Mouse (Mus musculus): ENCODE measurements around the gene St6galnac3.

The St6galnac3 gene

DNA sequence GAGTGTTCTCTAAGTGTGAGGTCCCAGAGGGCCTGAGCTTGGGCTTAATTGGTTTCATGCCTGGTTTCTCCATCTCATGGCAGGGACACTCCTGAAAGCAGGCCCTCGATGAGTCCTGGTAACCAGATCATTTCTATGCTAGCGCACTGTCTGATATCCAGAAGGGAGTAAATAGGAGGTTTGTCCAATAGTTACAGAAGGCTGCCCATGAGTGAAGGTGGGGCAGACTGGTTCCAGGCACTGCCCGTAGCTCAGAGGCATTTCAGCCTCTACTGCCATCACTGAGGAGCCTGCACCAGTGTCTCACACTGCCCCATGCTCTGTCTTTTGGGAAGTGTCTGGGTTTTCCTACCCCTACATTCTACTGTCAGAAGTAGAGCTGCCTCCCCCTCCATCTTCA is 72.1 kb downstream of the St6galnac3 start:
- no peak for DNase-seq (ENCODE audit: low spot score)

DNA sequence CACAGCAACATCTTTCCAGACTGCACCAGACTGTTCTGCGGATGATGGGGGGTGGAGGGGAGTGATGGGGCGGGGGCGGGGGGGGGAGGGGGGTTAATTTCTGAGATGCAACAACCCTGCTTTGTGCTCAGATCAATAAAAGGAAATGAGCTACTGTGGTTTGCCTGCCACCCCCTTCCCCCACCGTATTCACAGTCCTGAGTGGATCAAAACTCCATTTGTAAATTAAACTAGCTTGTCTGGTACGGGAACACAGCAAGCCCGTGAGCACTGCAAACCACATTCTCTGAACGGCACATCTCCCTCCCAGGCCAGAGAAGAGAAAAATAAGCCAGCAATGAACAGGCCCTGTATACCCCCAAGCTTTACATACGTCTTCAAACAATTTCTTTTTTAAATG is 76.3 kb downstream of the St6galnac3 start:
- DNase-seq (ENCODE audit: low spot score), result no peak

DNA sequence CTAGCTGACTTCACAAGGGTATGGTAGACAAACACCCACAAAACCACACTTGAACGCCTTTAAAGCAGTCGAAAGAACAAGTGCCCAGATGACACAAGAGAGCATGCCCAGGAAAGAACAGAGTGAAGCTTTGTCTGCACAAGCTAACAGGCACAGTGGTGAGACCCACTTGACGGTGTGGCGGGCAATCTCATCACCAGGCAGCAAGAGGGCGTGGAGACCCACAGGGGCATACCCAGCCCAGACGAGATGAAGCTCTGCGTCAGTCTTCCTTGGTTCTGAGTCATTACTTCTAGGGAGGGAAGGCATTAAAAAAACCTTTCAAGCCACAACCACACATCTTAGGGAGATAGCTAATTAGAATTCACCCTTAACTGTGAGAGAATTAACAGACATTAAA is 79.2 kb downstream of the St6galnac3 start:
- no peak for DNase-seq (ENCODE audit: low spot score)

DNA sequence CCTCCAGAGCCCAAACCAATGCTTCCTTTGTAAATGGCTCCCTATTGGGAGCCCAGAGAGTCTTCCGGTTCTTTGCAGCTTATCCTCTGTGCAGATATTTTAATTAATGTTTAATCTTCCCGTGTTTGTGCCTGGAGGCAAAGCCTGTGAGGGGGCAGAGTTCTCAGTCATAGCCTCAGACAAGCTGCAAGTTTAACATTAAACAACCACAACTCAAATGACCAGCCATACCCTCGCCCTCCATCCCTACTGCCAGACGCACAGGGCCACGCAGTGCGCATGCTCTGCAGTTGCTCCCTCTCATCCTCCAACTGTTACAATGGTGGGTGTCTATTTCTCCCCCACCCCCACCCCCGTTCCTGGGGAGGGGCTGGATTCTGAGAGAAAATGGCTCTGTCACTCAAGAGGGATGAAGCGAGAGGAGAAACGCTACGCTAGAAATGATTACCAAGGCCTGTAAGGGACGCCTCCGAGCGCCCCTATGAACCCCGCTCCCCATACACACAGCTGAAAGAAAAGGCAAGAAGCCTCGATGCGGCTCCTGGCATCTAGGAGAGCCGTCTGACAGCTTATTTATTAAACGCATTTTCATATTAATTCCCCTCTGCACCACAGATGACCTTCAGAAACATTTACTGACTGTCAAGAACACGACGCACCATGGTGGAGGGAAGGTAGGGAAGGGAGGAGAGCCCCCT is 81.0 kb downstream of the St6galnac3 start:
- no peak for DNase-seq (ENCODE audit: low spot score)

DNA sequence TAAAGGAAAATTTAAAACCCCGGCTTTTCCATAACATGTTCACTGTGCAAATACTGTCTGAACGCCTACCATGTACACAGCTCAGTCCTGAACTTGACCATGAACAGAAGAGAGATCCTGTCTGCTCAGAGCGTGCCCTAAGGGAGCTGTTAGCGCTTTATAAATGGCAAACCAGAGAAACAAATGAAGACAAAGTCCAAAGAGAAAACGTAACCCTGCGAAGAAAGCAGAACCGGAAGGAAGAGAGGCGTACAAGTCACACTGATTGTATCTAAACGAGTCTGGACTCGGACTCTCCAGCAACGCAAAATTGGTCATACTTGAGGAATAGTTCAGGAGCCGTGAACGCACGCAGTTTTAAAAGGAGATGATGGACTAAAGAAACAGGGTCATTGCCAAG is 82.1 kb downstream of the St6galnac3 start:
- no peak for DNase-seq (ENCODE audit: low spot score)

DNA sequence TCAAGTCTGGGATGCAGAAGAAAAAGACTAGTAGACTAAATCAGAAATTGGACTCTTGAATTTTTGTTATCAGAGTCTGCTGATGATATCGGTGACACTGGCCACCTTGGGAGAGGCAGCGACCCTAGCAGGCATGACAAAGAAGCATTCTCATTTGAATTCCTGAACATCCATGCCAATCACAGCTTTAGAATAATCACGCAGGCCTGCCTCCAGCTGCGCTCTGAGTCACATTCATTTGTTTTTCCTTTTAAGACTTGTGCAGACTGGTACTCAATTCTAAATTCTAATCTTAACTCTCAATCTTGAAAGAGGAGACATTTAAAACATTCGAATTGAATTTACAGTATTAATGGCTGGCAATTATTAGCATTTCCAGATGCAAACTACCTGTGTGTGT is 83.2 kb downstream of the St6galnac3 start:
- no peak for DNase-seq (ENCODE audit: low spot score)

DNA sequence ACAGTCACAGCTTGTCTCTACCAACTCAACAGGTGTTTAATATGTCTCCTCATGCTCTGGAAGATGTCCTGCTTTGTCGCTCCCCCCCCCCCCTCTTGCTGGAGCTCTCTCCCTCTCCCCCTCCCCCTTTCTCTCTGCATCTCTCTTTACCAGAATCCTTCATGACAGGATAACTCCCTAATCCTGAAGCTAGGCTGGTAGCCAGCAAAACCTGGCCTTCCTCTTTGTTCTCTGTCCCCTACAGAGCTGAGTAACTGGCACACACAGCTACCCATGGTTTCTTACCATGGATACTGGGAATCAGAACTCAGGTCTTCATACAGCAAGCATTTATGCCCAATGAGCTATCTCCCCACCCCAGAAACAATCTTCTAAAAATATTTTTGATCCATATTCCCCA is 87.6 kb downstream of the St6galnac3 start:
- DNase-seq (ENCODE audit: low spot score), result no peak

DNA sequence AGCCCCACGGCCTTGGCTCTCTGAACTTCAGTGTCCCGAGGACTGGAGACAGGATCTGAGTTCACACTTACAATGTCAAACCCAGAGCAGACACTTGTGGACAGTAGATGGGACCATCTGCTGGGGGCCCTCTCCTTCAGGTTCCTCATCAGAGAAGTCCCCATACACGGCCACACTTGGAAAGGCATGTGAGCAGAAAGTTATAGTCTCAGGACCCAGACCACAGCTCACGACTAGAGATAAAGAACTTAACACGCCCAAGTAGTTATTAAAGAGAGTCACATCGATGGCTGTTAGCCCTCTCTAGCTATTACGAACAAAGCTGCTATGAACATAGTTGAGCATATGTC is 88.2 kb downstream of the St6galnac3 start:
- DNase-seq (ENCODE audit: low spot score), result no peak

DNA sequence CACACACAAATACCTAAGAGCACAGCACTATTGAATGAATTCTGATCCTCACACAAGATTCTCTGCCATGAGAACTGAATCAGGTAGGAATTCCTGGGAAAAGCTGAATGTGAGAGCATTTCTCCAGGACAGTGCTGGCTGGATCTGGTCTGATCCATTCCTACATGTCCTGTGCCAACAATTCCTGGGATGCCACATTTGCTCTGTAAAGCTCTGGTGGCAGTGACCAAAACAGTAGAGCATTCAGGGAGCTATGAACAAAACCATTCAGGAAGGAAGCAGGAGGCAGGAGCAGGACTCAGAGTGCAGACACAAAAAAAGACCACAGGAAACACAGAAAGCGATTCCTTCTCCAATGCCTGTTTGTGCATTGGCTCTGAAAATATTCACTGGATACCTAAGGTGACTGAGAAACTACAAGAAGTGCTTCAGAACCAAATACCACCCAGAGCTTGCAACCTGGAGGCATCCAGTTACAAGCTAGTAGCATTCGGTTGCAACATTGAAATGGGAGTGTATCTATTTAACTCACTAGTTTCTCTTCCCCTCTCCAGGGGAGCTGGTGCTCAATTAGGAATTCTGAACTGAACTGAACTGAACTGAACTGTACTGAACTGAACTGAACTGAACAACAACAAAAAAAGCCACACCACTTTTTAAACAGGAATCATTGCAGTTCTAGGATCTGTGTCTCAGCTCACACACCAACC is 88.7 kb downstream of the St6galnac3 start:
- no peak for DNase-seq (ENCODE audit: low spot score)

DNA sequence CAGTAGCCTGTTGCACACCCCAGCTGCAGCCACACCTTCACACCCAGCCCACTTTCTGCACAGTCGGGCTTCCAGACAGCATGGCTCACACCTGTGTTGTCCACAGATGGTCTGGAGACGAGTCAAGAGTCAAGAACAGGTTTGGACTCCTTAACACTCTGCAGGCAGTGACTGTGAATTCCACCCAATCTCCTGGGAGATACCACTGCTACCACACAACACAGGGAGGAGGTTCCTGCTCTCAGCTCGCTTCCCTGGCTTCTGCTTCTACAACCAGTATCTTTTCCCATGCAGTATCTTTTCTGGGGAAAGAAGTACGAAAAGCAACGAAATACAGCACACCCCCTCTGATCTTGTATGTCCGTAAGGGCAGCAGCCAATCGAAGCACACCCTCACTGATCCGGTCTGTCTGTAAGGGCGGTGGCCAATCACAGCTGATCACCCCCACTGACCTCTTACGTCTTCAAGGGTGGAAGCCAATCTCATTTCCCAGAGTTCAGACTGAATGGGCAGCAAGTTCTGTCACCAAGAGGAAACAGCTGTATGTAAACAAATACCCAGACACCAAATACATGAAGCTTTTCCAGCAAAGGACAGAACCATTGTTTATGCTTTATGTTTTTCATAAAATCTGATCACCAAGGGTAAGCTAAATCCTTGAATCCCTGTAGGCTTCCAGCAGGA is 92.8 kb downstream of the St6galnac3 start:
- DNase-seq (ENCODE audit: low spot score), result no peak

DNA sequence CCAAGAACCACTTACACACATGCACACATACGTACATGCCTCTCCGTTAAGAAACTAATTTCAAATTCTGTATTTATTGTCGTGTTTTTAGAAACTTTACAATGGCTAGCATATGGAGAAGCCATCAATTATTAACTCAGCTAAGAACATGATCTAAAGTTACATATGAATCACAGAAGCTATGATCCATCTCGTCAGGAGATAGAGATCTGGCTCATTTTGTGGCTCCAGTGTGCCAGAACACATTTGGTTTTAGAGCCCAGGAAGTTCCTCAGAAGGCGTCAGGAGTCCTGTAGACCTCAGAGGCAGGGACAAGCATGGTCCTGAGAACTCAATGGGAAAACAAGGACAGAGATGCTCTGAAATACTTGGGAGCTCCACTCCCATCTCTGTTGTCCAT is 98.7 kb downstream of the St6galnac3 start:
- DNase-seq (ENCODE audit: low spot score), result no peak

DNA sequence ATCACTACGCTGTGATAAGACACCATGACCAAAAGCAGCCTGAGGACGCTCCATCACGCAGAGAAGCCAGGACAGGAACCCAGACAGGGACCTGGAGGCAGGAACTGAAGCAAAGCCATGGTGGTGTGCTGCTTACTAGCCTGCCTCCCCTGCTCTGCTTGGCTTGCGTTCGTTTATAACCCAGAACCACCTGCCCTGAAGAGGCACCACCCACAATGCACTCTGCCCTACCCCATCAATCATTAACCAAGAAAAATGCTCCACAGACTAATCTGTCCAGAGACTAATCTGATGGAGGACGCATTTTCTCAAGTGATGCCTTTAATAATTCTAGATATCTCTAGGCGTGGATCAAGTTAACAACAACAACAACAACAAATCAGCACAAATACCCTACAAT is 106.0 kb downstream of the St6galnac3 start:
- no peak for DNase-seq (ENCODE audit: low spot score)

DNA sequence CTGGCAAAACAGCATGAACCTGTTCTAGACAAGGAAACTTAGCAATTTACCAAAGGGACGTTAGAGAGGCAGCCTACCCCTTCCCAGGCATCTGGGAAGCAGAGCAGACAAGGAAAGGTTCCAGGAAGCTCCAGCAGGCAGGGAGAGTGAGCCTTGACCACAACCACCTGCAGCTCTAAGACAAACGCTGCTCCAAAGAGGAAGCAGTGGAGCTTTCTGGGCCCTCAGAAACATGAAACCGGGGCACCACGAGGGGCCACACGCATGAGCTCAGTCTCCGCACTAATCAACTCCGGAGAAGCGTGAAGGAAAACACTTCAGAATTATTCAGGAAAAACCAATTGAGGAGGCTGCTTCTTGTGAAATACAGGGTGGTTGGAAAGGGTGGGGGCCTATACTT is 108.1 kb downstream of the St6galnac3 start:
- DNase-seq (ENCODE audit: low spot score), result no peak

DNA sequence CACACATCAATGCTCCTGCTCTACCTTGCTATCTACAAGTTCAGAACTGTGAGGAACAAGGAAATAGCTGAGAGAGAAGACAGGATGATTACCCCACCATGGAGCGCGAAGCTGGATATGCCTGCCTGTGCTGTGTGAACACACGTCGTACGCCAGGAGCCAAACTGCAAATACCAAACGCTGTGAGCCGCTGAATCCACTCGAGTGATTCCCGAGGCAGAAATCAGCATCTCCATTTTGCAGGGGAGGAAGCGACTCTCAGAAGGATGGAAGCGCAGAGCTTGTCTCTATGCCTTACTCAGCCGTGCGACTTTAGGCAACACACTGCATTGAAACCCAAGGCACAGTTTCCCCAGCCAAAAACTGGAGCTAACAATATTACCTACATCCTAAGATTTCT is 114.7 kb downstream of the St6galnac3 start:
- DNase-seq (ENCODE audit: low spot score), result no peak

DNA sequence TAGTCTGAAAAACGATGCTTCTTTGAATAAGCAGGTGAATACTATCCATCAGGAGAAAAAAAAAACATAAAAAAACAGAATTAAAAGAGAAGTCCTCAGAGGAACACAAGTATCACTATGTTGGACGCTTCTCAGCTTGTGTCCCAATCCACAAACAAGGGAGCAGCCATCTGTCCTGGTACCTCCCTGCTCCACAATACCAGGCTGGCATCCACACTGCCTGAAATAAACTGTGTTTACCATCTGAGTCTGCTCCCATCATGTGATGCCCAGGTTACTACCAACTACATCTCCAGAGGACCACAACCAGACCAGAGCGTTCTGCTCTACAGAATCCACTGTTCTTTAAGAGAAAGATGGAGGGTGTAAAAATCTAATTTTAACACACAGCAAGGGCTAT is 118.6 kb downstream of the St6galnac3 start:
- peak; percentile 66 for DNase-seq (ENCODE audit: low spot score)

DNA sequence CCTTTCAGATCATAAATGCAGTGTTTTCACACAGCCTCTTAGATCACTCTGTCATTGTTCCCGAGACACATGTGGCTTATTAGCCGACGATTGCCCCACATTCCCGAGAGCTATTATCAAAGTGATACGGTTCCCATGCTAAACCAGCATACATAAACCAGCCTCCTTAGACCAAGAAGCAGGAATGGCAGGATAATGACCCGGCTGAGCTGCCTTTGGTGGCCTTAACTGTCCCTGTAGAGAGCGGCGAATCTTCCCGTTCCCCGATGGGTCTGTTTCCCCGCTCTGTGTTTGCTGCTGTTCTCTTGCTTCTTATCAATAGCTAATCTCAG is 119.2 kb downstream of the St6galnac3 start:
- no peak for DNase-seq (ENCODE audit: low spot score)

DNA sequence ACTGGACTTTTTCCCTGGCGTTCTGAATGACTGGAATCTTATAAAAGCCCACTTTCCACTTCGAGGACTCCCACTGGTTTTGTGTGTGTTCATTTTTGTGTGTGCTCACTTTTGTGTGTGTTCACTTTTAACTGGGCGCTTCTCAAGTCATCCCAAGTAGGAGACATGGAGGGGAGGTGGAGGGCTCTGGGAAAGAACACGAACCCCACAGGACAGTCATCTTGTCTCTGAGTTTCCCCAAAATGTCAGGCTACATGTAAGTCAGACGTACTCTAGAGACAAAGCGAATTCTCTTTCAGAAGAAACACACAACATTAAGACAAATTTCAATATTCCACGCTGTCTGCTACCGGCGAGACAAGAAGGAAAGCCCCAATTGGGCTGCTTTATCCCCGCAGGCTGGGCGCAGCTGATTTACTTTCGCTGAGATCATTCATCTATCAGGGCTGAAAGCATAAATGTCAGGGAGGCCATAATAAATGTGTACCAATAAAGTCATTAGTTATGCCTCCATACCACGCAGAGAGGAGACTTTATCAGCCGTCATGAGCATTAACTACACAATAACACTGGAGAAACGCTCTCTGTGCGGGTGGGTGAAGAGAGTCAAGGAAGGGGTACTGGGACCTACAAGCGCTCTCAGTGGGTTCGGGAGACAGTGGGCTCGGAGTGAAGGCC is 119.7 kb downstream of the St6galnac3 start:
- DNase-seq (ENCODE audit: low spot score), result no peak

DNA sequence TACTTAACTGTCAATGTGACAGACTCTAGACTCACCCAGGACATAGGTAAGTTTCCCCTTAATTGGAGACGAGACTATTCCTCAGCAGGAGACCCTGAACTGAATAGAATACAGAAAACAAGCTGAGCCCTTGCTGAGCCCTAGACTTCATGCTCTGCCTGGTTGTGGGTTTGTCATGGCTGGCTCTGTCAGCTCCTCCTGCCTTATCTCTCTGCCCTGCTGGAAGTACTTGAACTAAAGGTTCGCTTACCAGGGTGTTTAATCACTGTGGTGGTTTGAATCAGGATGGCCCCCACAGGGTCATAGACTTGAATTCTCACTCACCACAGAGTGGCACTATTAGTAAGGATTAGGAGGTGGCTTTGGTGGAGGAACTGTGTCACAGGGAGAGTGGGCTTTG is 125.8 kb downstream of the St6galnac3 start:
- no peak for DNase-seq (ENCODE audit: low spot score)

DNA sequence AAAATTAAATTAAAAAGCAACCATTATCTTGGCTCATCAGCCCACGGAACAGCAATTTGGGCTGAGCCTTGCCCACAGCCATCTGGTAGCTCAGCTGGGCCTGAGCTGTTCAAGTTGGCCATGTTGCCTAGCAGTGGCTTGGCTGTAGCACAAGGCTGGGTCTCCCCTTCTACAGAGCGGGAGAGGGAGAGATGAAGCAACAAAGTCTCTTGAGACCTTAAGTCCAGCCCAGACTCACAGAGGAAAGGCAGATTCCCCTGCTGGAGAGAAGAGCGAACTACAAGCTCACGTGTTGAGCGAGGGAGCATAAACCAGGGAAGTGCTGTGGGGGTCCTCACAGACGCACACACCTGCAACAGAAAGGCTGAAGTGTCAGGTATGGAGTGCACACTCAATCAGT is 126.3 kb downstream of the St6galnac3 start:
- DNase-seq (ENCODE audit: low spot score), result peak; percentile 59

DNA sequence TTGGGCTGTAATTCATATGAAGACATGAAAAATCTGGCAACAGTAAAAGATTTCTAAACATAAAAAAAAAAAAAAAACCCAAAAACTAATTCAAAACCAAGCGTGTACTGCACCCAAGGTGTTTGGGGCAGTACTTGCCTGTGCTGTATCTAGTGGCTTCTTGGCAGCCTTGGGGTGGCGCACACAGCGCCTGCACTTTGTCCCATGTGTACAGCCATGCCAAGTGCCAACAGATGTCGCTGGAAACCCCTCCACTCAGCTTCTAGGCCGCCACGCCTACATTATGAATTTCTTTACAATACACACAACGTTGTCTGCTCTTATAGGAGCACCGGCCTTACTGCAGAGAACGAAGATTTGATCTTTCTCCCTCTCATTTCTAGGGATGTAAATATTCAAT is 130.4 kb downstream of the St6galnac3 start:
- no peak for DNase-seq (ENCODE audit: low spot score)

DNA sequence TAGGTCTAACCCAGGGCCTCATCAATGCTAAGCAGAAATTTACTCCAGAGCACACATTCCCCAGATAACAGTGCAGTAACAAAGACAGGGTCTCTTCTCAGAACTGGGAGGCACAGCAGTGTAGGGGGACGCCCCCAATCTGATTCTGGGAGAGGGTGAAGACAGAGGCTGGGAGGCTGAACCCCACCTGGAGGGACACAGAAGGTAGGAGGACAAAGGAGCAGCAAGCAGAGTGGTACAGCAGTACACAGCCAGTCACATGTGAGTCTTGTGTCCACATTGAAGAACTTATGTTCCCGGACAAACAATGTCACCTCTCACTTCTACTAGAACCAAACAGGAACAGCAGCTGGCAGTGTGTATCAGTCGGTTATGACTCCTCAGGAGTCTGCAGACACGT is 131.0 kb downstream of the St6galnac3 start:
- no peak for DNase-seq (ENCODE audit: low spot score)

DNA sequence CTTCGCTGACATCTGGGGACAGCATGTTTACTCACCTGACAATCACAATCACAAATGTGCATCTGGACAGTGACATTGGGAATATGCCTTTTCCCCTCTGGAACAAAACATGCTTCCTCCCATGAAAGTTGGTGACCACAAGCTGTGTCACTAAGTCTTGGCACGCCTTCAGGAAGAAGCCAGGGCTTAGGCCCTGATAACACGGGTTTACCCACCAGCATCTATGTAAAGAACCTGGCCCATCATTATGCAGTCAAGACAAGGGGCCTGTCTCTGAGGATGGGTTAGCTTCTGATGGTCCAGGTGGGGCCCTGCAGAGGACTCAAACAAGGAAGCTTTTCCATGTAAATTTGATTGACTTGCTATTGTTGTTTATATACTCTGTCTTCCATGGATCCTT is 131.9 kb downstream of the St6galnac3 start:
- DNase-seq (ENCODE audit: low spot score), result no peak

DNA sequence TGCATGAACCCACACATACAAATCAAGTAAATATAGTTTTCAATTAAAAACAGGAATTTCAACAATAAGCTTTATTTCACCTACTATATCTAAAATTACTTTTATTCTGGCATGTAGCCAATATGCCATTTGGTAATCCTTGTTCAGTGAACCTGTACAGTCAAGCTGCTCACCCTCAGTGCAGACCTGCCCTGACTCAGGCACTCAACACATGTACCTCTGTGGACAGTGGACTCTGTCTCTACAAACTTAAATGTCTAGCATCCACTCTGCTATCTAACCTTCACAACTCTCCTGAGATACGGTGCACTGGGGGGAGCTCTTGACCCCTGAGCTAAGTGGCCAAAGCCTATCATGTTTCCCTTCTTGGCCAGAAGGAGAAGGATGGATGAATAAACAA is 137.4 kb downstream of the St6galnac3 start:
- DNase-seq (ENCODE audit: low spot score), result no peak
